Mouse (Mus musculus) cerebellum, adult 2 months (tissue): ENCODE data around the gene Grn. TPM values are rescaled to one million over a fixed set of nuclear protein-coding genes. Genes with fewer than 3 reads are reported as not detected.
"Not testable (repeated sequence)": the region's sequence is repeated elsewhere in the genome, so short reads cannot be mapped to it uniquely, and the experiment has no call there.

ENCODE experiments used
- DNase-seq, 2 experiments: peaks; one replicate each; pipeline ENCODE4 v3.0.0; 2021
- H3K27ac ChIP-seq: fragments of 200-500 bp; 2 replicates; pipeline ENCODE4 v1.5.1; 2012; ENCODE audit warnings: low read length, control low read depth, inconsistent platforms; ENCODE audit not compliant: insufficient read depth
- H3K27me3 ChIP-seq: fragments of 200-500 bp; 2 replicates; pipeline ENCODE4 v1.6.1; 2012; ENCODE audit warnings: inconsistent platforms, mild to moderate bottlenecking, low read length, moderate library complexity; ENCODE audit not compliant: control insufficient read depth, insufficient read depth
- H3K4me1 ChIP-seq: fragments of 200-500 bp; 2 replicates; pipeline ENCODE4 v1.6.1; 2011; ENCODE audit warnings: low read length; ENCODE audit not compliant: control insufficient read depth, insufficient read depth
- H3K4me3 ChIP-seq: fragments of 200-500 bp; replicated peaks from 2 replicates; pipeline ENCODE3; 2011; ENCODE audit warnings: mild to moderate bottlenecking, low read depth, low read length, control low read depth; ENCODE audit not compliant: insufficient read depth
- CTCF ChIP-seq: fragments of 200-500 bp; IDR thresholded peaks from 2 replicates; pipeline ENCODE4 v1.5.1; 2011; ENCODE audit warnings: low read depth, mild to moderate bottlenecking, control low read depth, low read length, moderate library complexity, borderline replicate concordance; ENCODE audit not compliant: insufficient read depth
- POLR2A ChIP-seq: fragments of 200-500 bp; IDR thresholded peaks from 2 replicates; pipeline ENCODE4 v1.6.1; 2011; ENCODE audit warnings: low read length, control low read depth, borderline replicate concordance; ENCODE audit not compliant: insufficient read depth
- WGBS: fragments of 180-500 bp; shearing (Covaris S2); methylation state at CpG from one replicate; pipeline ENCODE4 v1.1.7; 2018; 5-methylcytosine and 5-hydroxymethylcytosine counted together
- polyA plus RNA-seq: library from polyadenylated mRNA; depleted of rRNA; stranded (reverse); fragments of >200 nt; gene quantifications from 2 replicates; pipeline ENCODE4 v1.2.3, GENCODE M21; 2012; rRNA removed

The Grn gene
- 58.4 TPM in 2 replicates for polyA plus RNA-seq

DNA sequence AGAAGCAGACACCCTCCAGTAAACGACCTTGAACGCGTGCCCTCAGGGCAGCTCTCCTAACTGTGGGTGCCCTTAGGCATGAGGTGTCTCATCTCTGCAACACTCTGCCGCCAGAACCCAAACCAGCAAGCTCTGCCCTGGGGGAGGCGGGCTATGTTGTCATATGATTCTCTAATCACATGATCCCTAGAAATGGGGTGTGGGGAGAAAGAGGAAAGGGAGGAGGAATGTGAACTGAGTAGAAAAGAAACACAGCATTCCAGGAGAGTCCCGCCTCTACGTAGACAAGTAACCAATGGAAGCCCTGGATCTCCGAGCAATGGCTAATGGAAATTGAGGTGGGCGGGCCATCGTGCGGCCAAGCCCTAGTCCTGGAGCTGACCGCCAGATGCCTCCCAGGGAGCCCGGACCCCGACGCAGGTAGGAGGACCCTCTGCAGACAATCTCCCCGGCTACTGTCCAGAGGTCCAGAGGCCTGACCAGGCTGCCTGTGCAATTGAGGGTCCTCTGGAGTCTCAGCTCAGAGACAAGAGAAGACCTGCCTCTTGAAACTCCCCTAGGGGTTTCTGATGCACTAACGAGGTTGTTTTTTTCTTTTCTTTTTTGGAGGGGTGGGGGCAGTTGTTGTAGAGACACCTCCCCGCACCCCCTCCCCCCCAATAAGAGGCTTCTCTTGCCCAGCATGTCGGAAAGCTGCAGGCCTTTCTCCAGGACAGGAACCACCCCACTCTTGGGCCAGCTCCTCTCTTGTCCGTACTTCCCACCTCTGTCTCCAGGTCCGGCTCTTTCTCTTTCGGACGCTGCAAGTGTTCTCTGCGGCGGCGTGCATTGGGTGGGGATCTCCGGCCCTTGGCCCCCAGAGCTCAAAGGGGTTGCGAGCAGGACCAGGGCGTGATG lies at the start of gene Grn:
Gene Grn, plus strand, starts transcription at position 195 of the 897 bp plus-strand sequence.
- no peaks in the 10 kb centered on the region for H3K27me3 ChIP-seq
- H3K27ac ChIP-seq = peak within 1 kb of the TSS; percentile 43
- DNase-seq = peak; percentile 90 to 97
- H3K4me1 ChIP-seq = peaks cover 34% of the 10 kb centered on the region
- H3K4me3 ChIP-seq = peak within 1 kb of the TSS; percentile 76
- peak; percentile 82 for TF ChIP-seq POLR2A
- no peak for TF ChIP-seq CTCF
- WGBS = 0% methylated on average over 29 of the region's 29 CpGs

GRCm38 (mm10) chr11:102381341-102382100 lies 48.6 kb upstream of the Grn start:
- 70% methylated on average over 4 of the region's 4 CpGs for WGBS
- H3K27ac ChIP-seq = no peak overlapping the region
- H3K27me3 ChIP-seq = no peaks in the 10 kb centered on the region
- TF ChIP-seq CTCF (no peak), POLR2A (no peak)
- DNase-seq = no peak
- H3K4me3 ChIP-seq = no peak overlapping the region
- H3K4me1 ChIP-seq = peaks cover 11% of the 10 kb centered on the region

GRCm38 (mm10) chr11:102382794-102383193 lies 47.3 kb upstream of the Grn start:
- no peak overlapping the region for H3K4me3 ChIP-seq
- no peak for DNase-seq
- WGBS = 88% methylated on average over 3 of the region's 3 CpGs
- H3K4me1 ChIP-seq = peaks cover 11% of the 10 kb centered on the region
- H3K27me3 ChIP-seq = no peaks in the 10 kb centered on the region
- no peak for TF ChIP-seq CTCF
- no peak for TF ChIP-seq POLR2A
- H3K27ac ChIP-seq = no peak overlapping the region; the same call in 1 of the 2 replicates

- Histone ChIP-seq H3K27ac (peak overlapping the region; percentile 58), H3K27me3 (no peaks in the 10 kb centered on the region), H3K4me3 (no peak overlapping the region), H3K4me1 (peaks cover 11% of the 10 kb centered on the region)
- peak; percentile 50 to 86 for DNase-seq
- TF ChIP-seq CTCF = no peak
- TF ChIP-seq POLR2A = no peak
- WGBS = 90% methylated on average over 1 of the region's 1 CpGs
Measured at GRCm38 (mm10) chr11:102383365-102384136, 46.6 kb upstream of the Grn start.

DNA sequence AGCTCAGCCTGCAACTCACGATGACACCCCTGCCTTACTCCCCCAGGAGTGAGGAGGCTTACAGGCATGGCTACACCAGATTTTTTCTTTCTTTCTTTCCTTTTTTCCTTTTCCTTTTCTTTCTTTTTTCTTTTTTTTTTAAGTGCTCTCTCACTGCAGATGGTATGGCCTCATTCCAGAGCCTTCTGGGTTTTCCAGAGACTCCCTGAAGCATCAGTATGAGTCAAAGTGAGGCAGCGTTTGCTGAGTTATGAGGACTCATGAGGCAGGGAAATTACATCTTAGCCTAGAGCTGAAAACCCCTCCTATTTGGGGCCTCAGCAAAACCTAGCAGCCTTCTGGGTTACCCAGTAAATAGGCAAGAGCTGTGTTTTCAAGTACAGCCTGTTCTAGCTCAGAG lies 45.7 kb upstream of the Grn start:
- peaks cover 11% of the 10 kb centered on the region for H3K4me1 ChIP-seq
- no peak overlapping the region for H3K27ac ChIP-seq
- peak in 1 of 2 experiments; percentile 51 for DNase-seq
- TF ChIP-seq POLR2A (no peak), CTCF (no peak)
- no peaks in the 10 kb centered on the region for H3K27me3 ChIP-seq
- H3K4me3 ChIP-seq = no peak overlapping the region
- 50% methylated on average over 2 of the region's 2 CpGs for WGBS

DNA sequence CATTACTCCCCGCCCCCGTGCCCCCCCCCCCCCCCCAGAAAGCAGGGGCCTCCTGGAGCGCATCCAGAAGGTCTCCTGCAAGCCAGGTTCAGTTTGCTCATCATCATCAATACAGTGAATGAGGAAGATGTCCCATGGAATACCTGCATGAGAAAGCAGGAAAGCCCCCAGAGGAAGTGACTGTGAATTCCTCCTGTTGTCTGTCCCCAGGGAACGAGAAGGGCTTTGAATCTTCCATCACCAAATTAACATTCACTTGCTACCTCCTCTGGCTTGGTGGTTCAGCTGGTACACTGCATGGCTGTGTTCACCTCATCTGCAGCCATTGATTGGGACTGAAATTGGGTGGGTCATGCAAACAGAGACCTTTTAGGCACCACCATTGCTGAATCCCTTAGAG lies 45.0 kb upstream of the Grn start:
- 52% methylated on average over 4 of the region's 4 CpGs for WGBS
- H3K27ac ChIP-seq = no peak overlapping the region

GRCm38 (mm10) chr11:102386121-102386520 lies 44.0 kb upstream of the Grn start:
- no peak overlapping the region for H3K4me3 ChIP-seq
- 79% methylated on average over 5 of the region's 5 CpGs for WGBS
- DNase-seq = no peak
- TF ChIP-seq CTCF (no peak), POLR2A (no peak)
- no peak overlapping the region for H3K27ac ChIP-seq
- H3K27me3 ChIP-seq = no peaks in the 10 kb centered on the region
- peaks cover 11% of the 10 kb centered on the region for H3K4me1 ChIP-seq

More for the DNA sequence above, 45.0 kb upstream of the Grn start:
- DNase-seq = no peak
- Histone ChIP-seq H3K27me3 (no peaks in the 10 kb centered on the region), H3K4me3 (no peak overlapping the region), H3K4me1 (peaks cover 11% of the 10 kb centered on the region)
- no peak for TF ChIP-seq CTCF
- TF ChIP-seq POLR2A = no peak

DNA sequence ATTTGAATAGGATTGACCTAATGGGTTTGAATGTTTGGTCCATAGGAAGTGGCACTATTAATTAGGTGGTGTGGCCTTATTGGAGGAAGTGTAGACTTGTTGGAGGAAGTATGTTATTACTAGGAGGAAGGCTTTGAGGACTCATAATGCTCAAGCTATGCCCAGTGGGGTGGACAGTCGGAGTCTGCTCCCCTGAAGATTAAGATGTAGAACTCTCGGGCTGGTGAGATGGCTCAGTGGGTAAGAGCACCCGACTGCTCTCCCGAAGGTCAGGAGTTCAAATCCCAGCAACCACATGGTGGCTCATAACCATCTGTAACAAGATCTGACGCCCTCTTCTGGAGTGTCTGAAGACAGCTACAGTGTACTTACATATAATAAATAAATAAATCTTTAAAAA lies 40.7 kb upstream of the Grn start:
- 83% methylated on average over 5 of the region's 5 CpGs for WGBS
- not testable (repeated sequence) for H3K4me1 ChIP-seq, H3K4me3 ChIP-seq, H3K27ac ChIP-seq, H3K27me3 ChIP-seq, DNase-seq
